Mouse (Mus musculus): ENCODE measurements at regions not wholly inside any gene's neighbourhood (a gene's known extent, or its start where the extent isn't known, plus 50 kb on each side); places are given as distances from the start of the nearest gene placed in this dataset.

- Histone ChIP-seq H3K27me3 (no peaks in the 10 kb centered on the region), H3K9me3 (replicated peaks) (no peaks in the 10 kb centered on the region), H3K4me2 (no peak overlapping the region), H3K27ac (no peak overlapping the region), H3K36me3 (no peaks in the 10 kb centered on the region), H3K4me1 (replicated peaks) (no peaks in the 10 kb centered on the region), H3K9ac (no peak overlapping the region), H3K4me3 (no peak overlapping the region)
- 61% methylated on average over 9 of the region's 9 CpGs for WGBS
- no peak for ATAC-seq (replicated peaks; ENCODE audit: insufficient number of reproducible peaks, insufficient read depth, low FRiP score, low read depth)
Observed at GRCm38 (mm10) chr13:32649982-32650381, 133.8 kb downstream of the Mylk4 start.

- 51% methylated on average over 5 of the region's 5 CpGs for WGBS
- Histone ChIP-seq H3K27me3 (no peaks in the 10 kb centered on the region), H3K4me1 (replicated peaks) (no peaks in the 10 kb centered on the region), H3K27ac (no peak overlapping the region), H3K4me3 (no peak overlapping the region), H3K9ac (no peak overlapping the region), H3K9me3 (replicated peaks) (no peaks in the 10 kb centered on the region), H3K4me2 (no peak overlapping the region), H3K36me3 (no peaks in the 10 kb centered on the region)
- no peak for ATAC-seq (replicated peaks; ENCODE audit: insufficient number of reproducible peaks, insufficient read depth, low FRiP score, low read depth)
Observed at GRCm38 (mm10) chr13:32643030-32643750, 140.6 kb downstream of the Mylk4 start.

- H3K27me3 ChIP-seq, result no peaks in the 10 kb centered on the region
- H3K27ac ChIP-seq, result no peak overlapping the region
- H3K4me2 ChIP-seq, result no peak overlapping the region
- no peaks in the 10 kb centered on the region for H3K36me3 ChIP-seq
- no peak for ATAC-seq (replicated peaks; ENCODE audit: insufficient number of reproducible peaks, insufficient read depth, low FRiP score, low read depth)
- H3K9me3 ChIP-seq (replicated peaks), result no peaks in the 10 kb centered on the region
- no peak overlapping the region for H3K4me3 ChIP-seq
- H3K4me1 ChIP-seq (replicated peaks), result no peaks in the 10 kb centered on the region
- WGBS, result 84% methylated on average over 2 of the region's 2 CpGs
- no peak overlapping the region for H3K9ac ChIP-seq
Observed at GRCm38 (mm10) chr13:32640941-32641340, 142.8 kb downstream of the Mylk4 start.

GRCm38 (mm10) chr13:32630122-32630732 lies 153.5 kb downstream of the Mylk4 start:
- peak; percentile 74 for ATAC-seq (replicated peaks; ENCODE audit: insufficient number of reproducible peaks, insufficient read depth, low FRiP score, low read depth)

GRCm38 (mm10) chr13:32613916-32614315 lies 169.8 kb downstream of the Mylk4 start:
- WGBS, result 62% methylated on average over 6 of the region's 6 CpGs
- H3K27me3 ChIP-seq, result no peaks in the 10 kb centered on the region
- no peaks in the 10 kb centered on the region for H3K36me3 ChIP-seq
- no peak overlapping the region for H3K4me3 ChIP-seq
- H3K27ac ChIP-seq, result no peak overlapping the region
- ATAC-seq (replicated peaks; ENCODE audit: insufficient number of reproducible peaks, insufficient read depth, low FRiP score, low read depth), result no peak
- no peaks in the 10 kb centered on the region for H3K9me3 ChIP-seq (replicated peaks)
- H3K4me2 ChIP-seq, result no peak overlapping the region
- no peak overlapping the region for H3K9ac ChIP-seq
- H3K4me1 ChIP-seq (replicated peaks), result peaks cover 18% of the 10 kb centered on the region

More at GRCm38 (mm10) chr13:32630122-32630732, 153.5 kb downstream of the Mylk4 start:
- Histone ChIP-seq H3K36me3 (no peaks in the 10 kb centered on the region), H3K9me3 (replicated peaks) (no peaks in the 10 kb centered on the region), H3K27me3 (no peaks in the 10 kb centered on the region), H3K27ac (peak overlapping the region; percentile 50), H3K4me2 (no peak overlapping the region), H3K4me3 (no peak overlapping the region), H3K4me1 (replicated peaks) (peaks cover 9% of the 10 kb centered on the region), H3K9ac (no peak overlapping the region)

GRCm38 (mm10) chr13:32611551-32612295 lies 172.0 kb downstream of the Mylk4 start:
- Histone ChIP-seq H3K4me2 (no peak overlapping the region), H3K9me3 (replicated peaks) (no peaks in the 10 kb centered on the region), H3K9ac (no peak overlapping the region), H3K36me3 (no peaks in the 10 kb centered on the region), H3K27me3 (no peaks in the 10 kb centered on the region), H3K4me3 (no peak overlapping the region), H3K4me1 (replicated peaks) (peaks cover 18% of the 10 kb centered on the region), H3K27ac (no peak overlapping the region)
- 53% methylated on average over 13 of the region's 13 CpGs for WGBS
- no peak for ATAC-seq (replicated peaks; ENCODE audit: insufficient number of reproducible peaks, insufficient read depth, low FRiP score, low read depth)

GRCm38 (mm10) chr13:32610970-32611369 lies 172.8 kb downstream of the Mylk4 start:
- Histone ChIP-seq H3K4me2 (no peak overlapping the region), H3K9ac (no peak overlapping the region), H3K27me3 (no peaks in the 10 kb centered on the region), H3K9me3 (replicated peaks) (no peaks in the 10 kb centered on the region), H3K36me3 (no peaks in the 10 kb centered on the region), H3K27ac (no peak overlapping the region), H3K4me3 (no peak overlapping the region), H3K4me1 (replicated peaks) (peaks cover 18% of the 10 kb centered on the region)
- 0 out of 2 replicates have a peak, but pooled peaks have one; percentile 35 for ATAC-seq (replicated peaks; ENCODE audit: insufficient number of reproducible peaks, insufficient read depth, low FRiP score, low read depth)
- 22% methylated on average over 5 of the region's 5 CpGs for WGBS

GRCm38 (mm10) chr13:32608413-32608812 lies 175.3 kb downstream of the Mylk4 start:
- H3K4me3 ChIP-seq, result no peak overlapping the region
- H3K9ac ChIP-seq, result no peak overlapping the region
- ATAC-seq (replicated peaks; ENCODE audit: insufficient number of reproducible peaks, insufficient read depth, low FRiP score, low read depth), result no peak
- peaks cover 18% of the 10 kb centered on the region for H3K4me1 ChIP-seq (replicated peaks)
- H3K36me3 ChIP-seq, result no peaks in the 10 kb centered on the region
- no peaks in the 10 kb centered on the region for H3K27me3 ChIP-seq
- H3K4me2 ChIP-seq, result no peak overlapping the region
- H3K9me3 ChIP-seq (replicated peaks), result no peaks in the 10 kb centered on the region
- H3K27ac ChIP-seq, result no peak overlapping the region
- 83% methylated on average over 3 of the region's 3 CpGs for WGBS

- no peaks in the 10 kb centered on the region for H3K36me3 ChIP-seq
- H3K4me1 ChIP-seq (replicated peaks), result no peaks in the 10 kb centered on the region
- 64% methylated on average over 8 of the region's 8 CpGs for WGBS
- H3K4me3 ChIP-seq, result no peak overlapping the region
- H3K9me3 ChIP-seq (replicated peaks), result no peaks in the 10 kb centered on the region
- H3K27me3 ChIP-seq, result no peaks in the 10 kb centered on the region
- no peak overlapping the region for H3K9ac ChIP-seq
- no peak for ATAC-seq (replicated peaks; ENCODE audit: insufficient number of reproducible peaks, insufficient read depth, low FRiP score, low read depth)
- H3K4me2 ChIP-seq, result no peak overlapping the region
- H3K27ac ChIP-seq, result no peak overlapping the region
Observed at GRCm38 (mm10) chr13:32603925-32604590, 179.7 kb downstream of the Mylk4 start.

- no peaks in the 10 kb centered on the region for H3K27me3 ChIP-seq
- no peak overlapping the region for H3K9ac ChIP-seq
- H3K27ac ChIP-seq, result no peak overlapping the region
- 56% methylated on average over 5 of the region's 5 CpGs for WGBS
- no peaks in the 10 kb centered on the region for H3K36me3 ChIP-seq
- ATAC-seq (replicated peaks; ENCODE audit: insufficient number of reproducible peaks, insufficient read depth, low FRiP score, low read depth), result no peak
- no peak overlapping the region for H3K4me3 ChIP-seq
- no peaks in the 10 kb centered on the region for H3K9me3 ChIP-seq (replicated peaks)
- no peak overlapping the region for H3K4me2 ChIP-seq
- H3K4me1 ChIP-seq (replicated peaks), result no peaks in the 10 kb centered on the region
Observed at GRCm38 (mm10) chr13:32601315-32601714, 182.4 kb downstream of the Mylk4 start.

GRCm38 (mm10) chr13:32593611-32594010 lies 190.1 kb downstream of the Mylk4 start:
- no peaks in the 10 kb centered on the region for H3K4me1 ChIP-seq (replicated peaks)
- ATAC-seq (replicated peaks; ENCODE audit: insufficient number of reproducible peaks, insufficient read depth, low FRiP score, low read depth), result no peak
- no peaks in the 10 kb centered on the region for H3K9me3 ChIP-seq (replicated peaks)
- no peak overlapping the region for H3K9ac ChIP-seq
- no peaks in the 10 kb centered on the region for H3K36me3 ChIP-seq
- whole genome bisulfite sequencing, result 84% methylated on average over 7 of the region's 7 CpGs
- no peak overlapping the region for H3K4me3 ChIP-seq
- no peak overlapping the region for H3K27ac ChIP-seq
- no peak overlapping the region for H3K4me2 ChIP-seq
- H3K27me3 ChIP-seq, result no peaks in the 10 kb centered on the region

All from heart, embryonic 15.5 days (tissue).